Mouse (Mus musculus) lung, embryonic 15.5 days (tissue): Measurements from ENCODE around the gene Emsy. TPM values are rescaled to one million over a fixed set of nuclear protein-coding genes. Genes with fewer than 3 reads are reported as not detected.

ENCODE experiments used
- ATAC-seq: fragments of 200-750 bp; cut with Nextera tagmentation; 2 replicates; pipeline ENCODE4 v1.8.0; 2017; ENCODE audit warnings: moderate number of reproducible peaks, borderline replicate concordance; ENCODE audit not compliant: low FRiP score, low TSS enrichment; ENCODE audit errors: extremely low read depth
- H3K27ac ChIP-seq: fragments of 300-500 bp; sonication (generic); 2 replicates; pipeline ENCODE4 v1.5.1; 2015; ENCODE audit warnings: moderate library complexity, mild to moderate bottlenecking, inconsistent platforms
- H3K27me3 ChIP-seq: fragments of 300-500 bp; sonication (generic); 2 replicates; pipeline ENCODE4 v1.6.1; 2015; ENCODE audit warnings: inconsistent platforms
- H3K36me3 ChIP-seq: fragments of 300-500 bp; sonication (generic); 2 replicates; pipeline ENCODE4 v1.6.1; 2015; ENCODE audit warnings: inconsistent platforms
- H3K4me1 ChIP-seq: fragments of 300-500 bp; sonication (generic); 2 replicates; pipeline ENCODE4 v1.6.1; 2015; ENCODE audit warnings: inconsistent platforms
- H3K4me2 ChIP-seq: fragments of 300-500 bp; sonication (generic); 2 replicates; pipeline ENCODE4 v1.6.1; 2015; ENCODE audit warnings: inconsistent platforms, mild to moderate bottlenecking, moderate library complexity
- H3K4me3 ChIP-seq: fragments of 300-500 bp; sonication (generic); 2 replicates; pipeline ENCODE4 v1.5.1; 2015; ENCODE audit warnings: mild to moderate bottlenecking, inconsistent platforms
- H3K9ac ChIP-seq: fragments of 300-500 bp; sonication (generic); 2 replicates; pipeline ENCODE4 v1.6.1; 2015; ENCODE audit warnings: inconsistent platforms
- H3K9me3 ChIP-seq: fragments of 300-500 bp; sonication (generic); 2 replicates; pipeline ENCODE4 v1.6.1; 2016; ENCODE audit warnings: inconsistent platforms
- WGBS: fragments of 180-500 bp; shearing (Covaris S2); methylation state at CpG from one replicate; pipeline ENCODE4 v1.1.7; 2015; 5-methylcytosine and 5-hydroxymethylcytosine counted together
- polyA plus RNA-seq: library from polyadenylated mRNA; unstranded; fragments of >200 nt; fragmentation: Nextera tagmentation; extraction: Ambion mirVana; gene quantifications from 2 replicates; pipeline ENCODE4 v1.2.1, GENCODE M21; 2015

Emsy gene
- polyA plus RNA-seq, 1 experiment from 2014 or later = 25.6 TPM

DNA sequence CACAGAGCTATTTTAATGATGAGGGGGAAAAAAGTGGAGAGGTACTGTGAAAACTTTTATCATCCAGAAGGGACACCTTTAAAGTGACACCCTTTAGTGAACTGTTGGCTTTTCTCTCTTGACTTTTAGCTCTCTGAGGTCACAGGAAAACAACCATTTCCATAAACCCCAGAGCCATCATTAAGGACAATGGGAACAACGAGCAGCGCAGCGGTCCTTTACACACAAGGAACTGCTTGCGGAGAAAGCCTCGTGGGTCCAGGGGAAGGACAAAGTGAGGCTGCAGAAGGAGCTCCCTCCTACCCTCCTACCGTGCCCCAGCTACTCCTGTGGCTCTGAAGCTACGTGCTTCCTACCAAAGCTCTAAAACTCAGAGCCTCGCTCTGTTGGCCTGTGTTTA, 59.2 kb downstream of the Emsy start:
- Histone ChIP-seq H3K4me2 (no peak overlapping the region), H3K4me3 (no peak overlapping the region), H3K4me1 (no peaks in the 10 kb centered on the region), H3K36me3 (peaks cover 55% of the 10 kb centered on the region), H3K9ac (no peak overlapping the region), H3K27ac (no peak overlapping the region), H3K27me3 (no peaks in the 10 kb centered on the region), H3K9me3 (no peaks in the 10 kb centered on the region)
- 87% methylated on average over 8 of the region's 8 CpGs for WGBS
- no peak for ATAC-seq

- WGBS = 90% methylated on average over 4 of the region's 4 CpGs
- no peaks in the 10 kb centered on the region for H3K4me1 ChIP-seq
- no peak for ATAC-seq
- peaks cover 53% of the 10 kb centered on the region for H3K36me3 ChIP-seq
- no peaks in the 10 kb centered on the region for H3K27me3 ChIP-seq
- no peak overlapping the region for H3K27ac ChIP-seq
- no peak overlapping the region for H3K4me2 ChIP-seq
- H3K4me3 ChIP-seq = no peak overlapping the region
- H3K9ac ChIP-seq = no peak overlapping the region
- no peaks in the 10 kb centered on the region for H3K9me3 ChIP-seq
Observed at GRCm38 (mm10) chr7:98594731-98595130, 61.9 kb downstream of the Emsy start.

- no peak overlapping the region for H3K27ac ChIP-seq
- no peak overlapping the region for H3K4me3 ChIP-seq
- no peak overlapping the region for H3K4me2 ChIP-seq
- peaks cover 45% of the 10 kb centered on the region for H3K36me3 ChIP-seq
- H3K9me3 ChIP-seq = no peaks in the 10 kb centered on the region
- no peak overlapping the region for H3K9ac ChIP-seq
- no peaks in the 10 kb centered on the region for H3K27me3 ChIP-seq
- 79% methylated on average over 6 of the region's 6 CpGs for WGBS
- no peaks in the 10 kb centered on the region for H3K4me1 ChIP-seq
- no peak for ATAC-seq
Observed at GRCm38 (mm10) chr7:98593276-98593675, 63.3 kb downstream of the Emsy start.

DNA sequence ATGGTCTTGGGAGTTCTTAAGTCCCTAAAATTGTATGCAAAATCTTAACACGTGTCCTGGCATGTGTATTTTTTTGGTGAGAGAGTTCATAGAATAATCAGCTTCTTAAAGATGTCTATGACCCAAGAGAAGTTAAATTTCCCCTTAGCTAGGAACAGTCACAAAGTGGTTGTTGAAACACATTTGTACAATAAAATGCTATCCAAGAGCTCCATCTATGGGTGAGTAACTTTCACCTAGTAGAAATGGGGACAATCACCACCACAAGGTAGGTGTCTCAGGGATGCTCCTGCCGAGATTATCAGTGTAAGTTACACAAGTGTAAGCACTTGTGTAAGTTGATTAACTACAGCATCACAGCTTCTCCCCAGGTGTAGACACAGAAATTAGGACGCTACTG, 67.6 kb downstream of the Emsy start:
- H3K4me2 ChIP-seq = no peak overlapping the region
- no peak for ATAC-seq
- H3K27me3 ChIP-seq = no peaks in the 10 kb centered on the region
- no peaks in the 10 kb centered on the region for H3K9me3 ChIP-seq
- peaks cover 17% of the 10 kb centered on the region; the same call in 1 of the 2 replicates for H3K36me3 ChIP-seq
- H3K9ac ChIP-seq = no peak overlapping the region
- no peak overlapping the region for H3K27ac ChIP-seq
- WGBS = 54% methylated on average over 3 of the region's 3 CpGs
- no peaks in the 10 kb centered on the region for H3K4me1 ChIP-seq
- no peak overlapping the region for H3K4me3 ChIP-seq

GRCm38 (mm10) chr7:98586313-98586712, 70.3 kb downstream of the Emsy start:
- H3K4me2 ChIP-seq = no peak overlapping the region
- WGBS = 73% methylated on average over 3 of the region's 3 CpGs
- no peaks in the 10 kb centered on the region for H3K4me1 ChIP-seq
- no peaks in the 10 kb centered on the region for H3K9me3 ChIP-seq
- no peak overlapping the region for H3K27ac ChIP-seq
- ATAC-seq = no peak
- no peak overlapping the region for H3K4me3 ChIP-seq
- H3K36me3 ChIP-seq = peaks cover 7% of the 10 kb centered on the region; the same call in 1 of the 2 replicates
- no peaks in the 10 kb centered on the region for H3K27me3 ChIP-seq
- H3K9ac ChIP-seq = no peak overlapping the region

DNA sequence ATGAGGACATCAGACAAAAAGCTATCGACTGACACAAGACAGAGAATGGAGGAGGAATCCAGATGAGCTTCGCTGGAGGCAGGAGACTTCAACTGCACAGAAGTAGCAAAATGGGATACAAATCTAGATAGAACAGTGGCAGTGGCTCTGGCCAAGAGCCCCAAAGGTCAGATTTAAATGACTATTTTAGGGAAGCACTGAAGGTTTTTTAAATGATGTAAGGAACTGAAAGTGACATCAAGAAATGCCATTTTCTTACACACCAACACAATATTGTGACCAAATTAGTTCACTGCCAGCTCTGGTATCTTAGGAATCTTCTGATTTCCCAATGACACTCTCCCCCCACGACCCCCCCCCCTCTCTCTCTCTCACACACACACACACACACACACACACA, 72.0 kb downstream of the Emsy start:
- no peak for ATAC-seq

GRCm38 (mm10) chr7:98581266-98581665, 75.3 kb downstream of the Emsy start:
- Histone ChIP-seq H3K4me1 (no peaks in the 10 kb centered on the region), H3K9me3 (no peaks in the 10 kb centered on the region), H3K27ac (no peak overlapping the region), H3K4me3 (no peak overlapping the region), H3K9ac (no peak overlapping the region), H3K4me2 (no peak overlapping the region), H3K27me3 (no peaks in the 10 kb centered on the region), H3K36me3 (no peaks in the 10 kb centered on the region)
- no peak for ATAC-seq
- WGBS = 69% methylated on average over 4 of the region's 4 CpGs

More for the DNA sequence above, 72.0 kb downstream of the Emsy start:
- WGBS = 67% methylated on average over 3 of the region's 3 CpGs
- no peaks in the 10 kb centered on the region for H3K9me3 ChIP-seq
- H3K4me1 ChIP-seq = no peaks in the 10 kb centered on the region
- H3K27me3 ChIP-seq = no peaks in the 10 kb centered on the region
- H3K9ac ChIP-seq = no peak overlapping the region
- H3K27ac ChIP-seq = no peak overlapping the region
- peaks cover under 1% of the 10 kb centered on the region; the same call in 1 of the 2 replicates for H3K36me3 ChIP-seq
- no peak overlapping the region for H3K4me2 ChIP-seq
- no peak overlapping the region for H3K4me3 ChIP-seq

- no peaks in the 10 kb centered on the region for H3K27me3 ChIP-seq
- no peak overlapping the region for H3K9ac ChIP-seq
- ATAC-seq = no peak
- no peak overlapping the region for H3K27ac ChIP-seq
- H3K4me2 ChIP-seq = no peak overlapping the region
- H3K4me1 ChIP-seq = no peaks in the 10 kb centered on the region
- H3K9me3 ChIP-seq = no peaks in the 10 kb centered on the region
- no peak overlapping the region for H3K4me3 ChIP-seq
- 56% methylated on average over 7 of the region's 7 CpGs for WGBS
- H3K36me3 ChIP-seq = no peaks in the 10 kb centered on the region
Observed at GRCm38 (mm10) chr7:98580441-98580840, 76.1 kb downstream of the Emsy start.

DNA sequence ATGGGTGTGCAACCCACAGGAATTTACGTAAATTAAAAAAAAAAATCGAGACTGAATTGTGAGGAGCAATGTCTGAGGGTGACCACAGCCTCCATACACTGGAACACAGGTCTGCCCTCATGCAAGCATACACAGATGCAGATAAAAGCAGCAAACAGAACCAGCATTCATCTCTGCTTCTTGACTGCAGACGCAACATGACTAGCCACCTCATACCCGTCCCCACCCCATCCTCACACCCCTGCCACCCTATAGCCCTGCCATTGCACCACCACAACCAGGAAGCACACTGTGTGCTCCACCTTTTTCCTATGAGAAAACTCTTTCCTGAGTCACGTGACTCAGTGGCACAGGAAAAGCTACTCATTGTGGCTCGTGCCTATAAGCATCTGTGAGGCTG, 76.9 kb downstream of the Emsy start:
- H3K27ac ChIP-seq = no peak overlapping the region
- no peak for ATAC-seq
- no peak overlapping the region for H3K4me2 ChIP-seq
- H3K4me1 ChIP-seq = no peaks in the 10 kb centered on the region
- no peaks in the 10 kb centered on the region for H3K36me3 ChIP-seq
- no peaks in the 10 kb centered on the region for H3K9me3 ChIP-seq
- no peak overlapping the region for H3K4me3 ChIP-seq
- H3K27me3 ChIP-seq = no peaks in the 10 kb centered on the region
- WGBS = 67% methylated on average over 6 of the region's 6 CpGs
- H3K9ac ChIP-seq = no peak overlapping the region

DNA sequence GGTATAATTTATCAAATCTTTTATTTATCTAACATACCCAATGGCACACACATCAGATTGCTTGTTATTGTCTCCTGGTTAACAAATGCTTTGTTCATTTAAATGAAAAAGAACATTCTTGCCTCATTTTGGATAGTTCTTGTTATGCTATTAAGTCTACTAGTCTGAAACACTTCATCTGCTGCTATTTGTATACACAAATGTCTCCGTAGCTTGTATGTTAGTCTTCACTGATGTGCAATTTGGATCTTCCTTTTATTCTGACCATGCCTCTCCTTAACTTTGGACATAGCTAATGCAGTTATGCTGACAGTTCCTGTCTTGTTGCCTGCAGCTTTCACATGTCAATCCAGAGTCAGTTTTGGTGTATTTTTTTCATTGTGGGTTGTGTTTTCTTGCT, 79.1 kb downstream of the Emsy start:
- Histone ChIP-seq H3K4me1 (peaks cover 14% of the 10 kb centered on the region), H3K9ac (no peak overlapping the region), H3K4me2 (no peak overlapping the region), H3K27ac (no peak overlapping the region), H3K9me3 (no peaks in the 10 kb centered on the region), H3K4me3 (no peak overlapping the region), H3K27me3 (no peaks in the 10 kb centered on the region), H3K36me3 (no peaks in the 10 kb centered on the region)
- 48% methylated on average over 1 of the region's 1 CpGs for WGBS
- ATAC-seq = no peak

- WGBS = 96% methylated on average over 3 of the region's 3 CpGs
- ATAC-seq = no peak
Observed at GRCm38 (mm10) chr7:98575651-98576239, 80.8 kb downstream of the Emsy start.

GRCm38 (mm10) chr7:98574771-98575191, 81.8 kb downstream of the Emsy start:
- Histone ChIP-seq H3K4me1 (peaks cover 29% of the 10 kb centered on the region), H3K9me3 (no peaks in the 10 kb centered on the region), H3K4me3 (no peak overlapping the region), H3K4me2 (no peak overlapping the region), H3K36me3 (no peaks in the 10 kb centered on the region), H3K9ac (no peak overlapping the region), H3K27ac (no peak overlapping the region), H3K27me3 (no peaks in the 10 kb centered on the region)
- ATAC-seq = no peak
- 79% methylated on average over 2 of the region's 2 CpGs for WGBS

More at GRCm38 (mm10) chr7:98575651-98576239, 80.8 kb downstream of the Emsy start:
- H3K9me3 ChIP-seq = no peaks in the 10 kb centered on the region
- no peak overlapping the region for H3K27ac ChIP-seq
- no peak overlapping the region for H3K9ac ChIP-seq
- no peaks in the 10 kb centered on the region for H3K36me3 ChIP-seq
- H3K27me3 ChIP-seq = no peaks in the 10 kb centered on the region
- no peak overlapping the region for H3K4me3 ChIP-seq
- H3K4me1 ChIP-seq = peaks cover 29% of the 10 kb centered on the region
- H3K4me2 ChIP-seq = no peak overlapping the region

- H3K36me3 ChIP-seq = no peaks in the 10 kb centered on the region
- no peak overlapping the region for H3K9ac ChIP-seq
- no peak overlapping the region for H3K27ac ChIP-seq
- WGBS = 89% methylated on average over 7 of the region's 7 CpGs
- no peak overlapping the region for H3K4me2 ChIP-seq
- H3K27me3 ChIP-seq = no peaks in the 10 kb centered on the region
- no peak for ATAC-seq
- no peaks in the 10 kb centered on the region for H3K9me3 ChIP-seq
- no peak overlapping the region for H3K4me3 ChIP-seq
- H3K4me1 ChIP-seq = peaks cover 29% of the 10 kb centered on the region
Observed at GRCm38 (mm10) chr7:98574271-98574670, 82.3 kb downstream of the Emsy start.
